ENCODE assay signal across 8 mouse cellular contexts in the genomic region with DNA sequence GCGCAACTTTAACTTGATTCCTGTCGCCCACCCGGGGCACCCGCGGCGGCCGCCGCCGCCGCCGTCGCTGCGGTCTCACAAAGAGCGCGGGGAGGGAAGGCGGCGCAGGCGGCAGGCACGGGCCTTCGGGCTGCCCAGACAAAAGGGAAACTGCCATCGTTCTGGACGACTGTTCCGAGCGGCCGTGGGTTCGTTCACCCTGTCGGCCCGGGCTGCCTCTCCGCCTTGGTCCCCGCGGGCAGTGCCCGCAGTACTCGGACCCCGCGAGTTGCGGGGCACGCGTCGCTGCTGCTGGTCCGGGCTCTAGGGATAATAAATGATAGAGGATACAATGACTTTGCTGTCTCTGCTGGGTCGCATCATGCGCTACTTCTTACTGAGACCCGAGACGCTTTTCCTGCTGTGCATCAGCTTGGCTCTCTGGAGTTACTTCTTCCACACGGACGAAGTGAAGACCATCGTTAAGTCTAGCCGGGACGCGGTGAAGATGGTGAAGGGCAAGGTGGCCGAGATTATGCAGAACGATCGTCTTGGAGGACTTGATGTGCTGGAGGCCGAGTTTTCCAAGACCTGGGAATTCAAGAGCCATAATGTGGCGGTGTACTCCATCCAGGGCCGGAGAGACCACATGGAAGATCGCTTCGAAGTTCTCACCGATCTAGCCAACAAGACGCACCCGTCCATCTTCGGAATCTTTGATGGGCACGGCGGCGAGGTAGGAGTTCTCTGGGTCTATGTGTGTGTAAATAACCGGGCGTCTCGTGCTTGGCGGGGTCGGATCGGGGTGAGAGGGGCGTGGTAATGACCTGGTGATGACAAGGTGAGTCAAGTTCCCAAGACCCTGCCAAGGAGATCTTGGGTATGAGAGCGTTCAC. TPM values are rescaled to one million over a fixed set of nuclear protein-coding genes. Genes with fewer than 3 reads are reported as not detected.
DNase-seq lines count a peak whose midpoint lies in the region; ATAC-seq and TF ChIP-seq lines count a peak whose summit lies in the region.

No protein-coding gene starts in this region.

- H3K27me3 ChIP-seq in limb, embryonic 14.5 days (ENCODE audit: control insufficient read depth, insufficient read depth, low read length), result no peaks in the 10 kb centered on the region

- H3K4me3 ChIP-seq in embryonic fibroblast, embryonic 13.5 days (ENCODE audit: insufficient read depth, low read length), result peak overlapping the region; percentile 65
- peak overlapping the region; percentile 63 for H3K4me3 ChIP-seq in limb, embryonic 14.5 days (replicated peaks; ENCODE audit: low read length)

- H3K27ac ChIP-seq in embryonic fibroblast, embryonic 13.5 days (ENCODE audit: insufficient read depth, low read length), result no peak overlapping the region
- H3K27ac ChIP-seq in limb, embryonic 14.5 days (replicated peaks; ENCODE audit: low read depth, low read length), result peak overlapping the region; percentile 59

- intact Hi-C loops in heart, postnatal 25 days (cut with DNase I), result loop anchor here (1.0 to 5.0 kb wide), 3 partner anchors 41 to 405 kb away; a partner anchor contains a TSS

- TF ChIP-seq CTCF in embryonic fibroblast, embryonic 13.5 days (IDR thresholded peaks at IDR 0.05; ENCODE audit: borderline replicate concordance, insufficient read depth, low read length), result no peak

- H3K4me1 ChIP-seq in embryonic fibroblast, embryonic 13.5 days (ENCODE audit: control insufficient read depth, insufficient read depth, low read length), result no peaks in the 10 kb centered on the region
- peaks cover 15% of the 10 kb centered on the region for H3K4me1 ChIP-seq in limb, embryonic 14.5 days (ENCODE audit: control insufficient read depth, insufficient read depth, low read length)

- WGBS in limb, embryonic 14.5 days, result 1% methylated on average over 57 of the region's 73 CpGs

- no peak for TF ChIP-seq POLR2A in embryonic fibroblast, embryonic 13.5 days (IDR thresholded peaks at IDR 0.05; ENCODE audit: low read depth, low read length)
- TF ChIP-seq POLR2A in limb, embryonic 14.5 days (IDR thresholded peaks at IDR 0.05; ENCODE audit: borderline replicate concordance, extremely low read depth, insufficient read depth, insufficient read length), result no peak

- H3K36me3 ChIP-seq in limb, embryonic 14.5 days (ENCODE audit: control insufficient read depth, insufficient read depth, low read length), result no peaks in the 10 kb centered on the region

- H3K9me3 ChIP-seq in limb, embryonic 14.5 days (ENCODE audit: control insufficient read depth, low read length), result no peaks in the 10 kb centered on the region

- peak overlapping the region; percentile 82 for H3K4me2 ChIP-seq in limb, embryonic 14.5 days (replicated peaks; ENCODE audit: low read depth, low read length, severe bottlenecking)

- peak; percentile 87 for DNase-seq in heart, adult 11 months
- no peak for DNase-seq in heart, postnatal 25 days (ENCODE audit: low spot score)
- DNase-seq in adipocyte (ENCODE audit: low spot score), result peak; percentile 44
- DNase-seq in heart, postnatal 4 days, result peak; percentile 9
- DNase-seq in limb, embryonic 14.5 days (ENCODE audit: low spot score), result peak; percentile 6
- peak; percentile 82 for DNase-seq in neural tube, embryonic 10.5 days (ENCODE audit: extremely low spot score, low spot score)
- DNase-seq in thymus, postnatal 25 days, result peak; percentile 12

- ATAC-seq in limb, embryonic 14.5 days (ENCODE audit: low FRiP score, low read depth), result peak; percentile 31

- peak overlapping the region; percentile 82 for H3K9ac ChIP-seq in limb, embryonic 14.5 days (ENCODE audit: low read depth, low read length, severe bottlenecking)

RNA-seq across cellular contexts. Expression of a gene that starts 0.8 kb away (rescaled TPM):
- 10 to 100 TPM; 23.6 to 24.5 TPM for total RNA-seq in heart, postnatal 25 days (2021)
- polyA plus RNA-seq in embryonic fibroblast, embryonic 13.5 days (2011; ENCODE audit: insufficient read length, low read depth, missing spikeins), result 9.4 and 11.4 TPM in 2 replicates
- 10 to 100 TPM; 23.0 to 26.1 TPM for total RNA-seq in heart, postnatal 4 days (2021)
- polyA plus RNA-seq in limb, embryonic 14.5 days (2012; rRNA removed), result 7.1 and 7.7 TPM in 2 replicates
- polyA plus RNA-seq in limb, embryonic 14.5 days (2014; fragmentation: Nextera tagmentation; extraction: Ambion mirVana), result 12.2 and 14.2 TPM in 2 replicates
